Mouse (Mus musculus) midbrain, embryonic 12.5 days (tissue): ENCODE data around the gene Hist1h2bf. TPM values are rescaled to one million over a fixed set of nuclear protein-coding genes. Genes with fewer than 3 reads are reported as not detected.
A peak's percentile ranks its signal among the peaks of the same experiment; 100 is the strongest.
"Not testable (repeated sequence)": the region's sequence is repeated elsewhere in the genome, so short reads cannot be mapped to it uniquely, and the experiment has no call there.

Experiments used
- ATAC-seq: fragments of 200-750 bp; cut with Nextera tagmentation; 2 replicates; pipeline ENCODE4 v1.8.0; 2017; ENCODE audit warnings: low read depth, moderate TSS enrichment, moderate library complexity; ENCODE audit not compliant: low FRiP score
- H3K27ac ChIP-seq: fragments of 300-500 bp; sonication (generic); replicated peaks from 2 replicates; pipeline ENCODE4 v1.5.1; 2016; ENCODE audit warnings: mild to moderate bottlenecking
- H3K27me3 ChIP-seq: fragments of 300-500 bp; sonication (generic); 2 replicates; pipeline ENCODE4 v1.6.1; 2016; ENCODE audit warnings: mild to moderate bottlenecking
- H3K36me3 ChIP-seq: fragments of 300-500 bp; sonication (generic); 2 replicates; pipeline ENCODE4 v1.6.1; 2016
- H3K4me1 ChIP-seq: fragments of 300-500 bp; sonication (generic); 2 replicates; pipeline ENCODE4 v1.6.1; 2016
- H3K4me2 ChIP-seq: fragments of 300-500 bp; sonication (generic); replicated peaks from 2 replicates; pipeline ENCODE4 v1.6.1; 2016; ENCODE audit warnings: mild to moderate bottlenecking, moderate library complexity
- H3K4me3 ChIP-seq: fragments of 300-500 bp; sonication (generic); 2 replicates; pipeline ENCODE4 v1.5.1; 2016; ENCODE audit warnings: mild to moderate bottlenecking
- H3K9ac ChIP-seq: fragments of 300-500 bp; sonication (generic); replicated peaks from 2 replicates; pipeline ENCODE4 v1.6.1; 2016; ENCODE audit warnings: mild to moderate bottlenecking, moderate library complexity
- H3K9me3 ChIP-seq: fragments of 300-500 bp; sonication (generic); 2 replicates; pipeline ENCODE4 v1.6.1; 2016; ENCODE audit warnings: mild to moderate bottlenecking
- WGBS: fragments of 180-500 bp; shearing (Covaris S2); methylation state at CpG from one replicate; pipeline ENCODE4 v1.1.7; 2016; 5-methylcytosine and 5-hydroxymethylcytosine counted together
- polyA plus RNA-seq: library from polyadenylated mRNA; unstranded; fragments of >200 nt; fragmentation: Nextera tagmentation; extraction: Ambion mirVana; gene quantifications from 2 replicates; pipeline ENCODE4 v1.2.1, GENCODE M21; 2016

Hist1h2bf gene
- polyA plus RNA-seq, 1 experiment from 2014 or later = 4.5 TPM

- Histone ChIP-seq H3K4me3 (no peak overlapping the region), H3K27ac (no peak overlapping the region), H3K9ac (no peak overlapping the region), H3K4me1 (no peaks in the 10 kb centered on the region), H3K9me3 (no peaks in the 10 kb centered on the region), H3K36me3 (no peaks in the 10 kb centered on the region), H3K4me2 (no peak overlapping the region), H3K27me3 (no peaks in the 10 kb centered on the region)
- WGBS = 98% methylated on average over 3 of the region's 3 CpGs
- ATAC-seq = no peak
Measured at GRCm38 (mm10) chr13:23604452-23604851, 30.5 kb upstream of the Hist1h2bf start.

GRCm38 (mm10) chr13:23603182-23603699 lies 29.2 kb upstream of the Hist1h2bf start:
- Histone ChIP-seq H3K9ac (no peak overlapping the region), H3K4me3 (no peak overlapping the region), H3K4me2 (no peak overlapping the region), H3K9me3 (no peaks in the 10 kb centered on the region), H3K4me1 (no peaks in the 10 kb centered on the region), H3K36me3 (no peaks in the 10 kb centered on the region), H3K27me3 (no peaks in the 10 kb centered on the region), H3K27ac (no peak overlapping the region)
- no peak for ATAC-seq
- 83% methylated on average over 7 of the region's 7 CpGs for WGBS

GRCm38 (mm10) chr13:23597957-23598356 lies 24.0 kb upstream of the Hist1h2bf start:
- WGBS = 8% methylated on average over 9 of the region's 9 CpGs
- no peak overlapping the region; the same call in 1 of the 2 replicates for H3K9ac ChIP-seq
- H3K36me3 ChIP-seq = no peaks in the 10 kb centered on the region
- no peak for ATAC-seq
- no peaks in the 10 kb centered on the region for H3K27me3 ChIP-seq
- H3K4me3 ChIP-seq = no peak overlapping the region
- H3K4me2 ChIP-seq = no peak overlapping the region
- no peaks in the 10 kb centered on the region for H3K9me3 ChIP-seq
- H3K4me1 ChIP-seq = no peaks in the 10 kb centered on the region
- H3K27ac ChIP-seq = no peak overlapping the region

GRCm38 (mm10) chr13:23595622-23596372 lies 21.8 kb upstream of the Hist1h2bf start:
- no peak overlapping the region for H3K4me2 ChIP-seq
- WGBS = 87% methylated on average over 7 of the region's 7 CpGs
- no peak for ATAC-seq

GRCm38 (mm10) chr13:23595185-23595584 lies 21.2 kb upstream of the Hist1h2bf start:
- no peaks in the 10 kb centered on the region for H3K9me3 ChIP-seq
- H3K36me3 ChIP-seq = no peaks in the 10 kb centered on the region
- no peaks in the 10 kb centered on the region for H3K4me1 ChIP-seq
- H3K27ac ChIP-seq = no peak overlapping the region
- H3K9ac ChIP-seq = no peak overlapping the region
- 79% methylated on average over 2 of the region's 2 CpGs for WGBS
- ATAC-seq = no peak
- no peaks in the 10 kb centered on the region for H3K27me3 ChIP-seq
- no peak overlapping the region for H3K4me3 ChIP-seq
- no peak overlapping the region for H3K4me2 ChIP-seq

More at GRCm38 (mm10) chr13:23595622-23596372, 21.8 kb upstream of the Hist1h2bf start:
- H3K27me3 ChIP-seq = no peaks in the 10 kb centered on the region
- H3K4me1 ChIP-seq = no peaks in the 10 kb centered on the region
- no peaks in the 10 kb centered on the region for H3K36me3 ChIP-seq
- H3K27ac ChIP-seq = no peak overlapping the region
- H3K9me3 ChIP-seq = no peaks in the 10 kb centered on the region
- H3K9ac ChIP-seq = no peak overlapping the region
- no peak overlapping the region for H3K4me3 ChIP-seq

- Histone ChIP-seq H3K4me1 (no peaks in the 10 kb centered on the region), H3K9ac (no peak overlapping the region), H3K4me2 (no peak overlapping the region), H3K9me3 (no peaks in the 10 kb centered on the region), H3K27me3 (no peaks in the 10 kb centered on the region), H3K27ac (no peak overlapping the region), H3K4me3 (no peak overlapping the region), H3K36me3 (no peaks in the 10 kb centered on the region)
- no peak for ATAC-seq
- WGBS = 87% methylated on average over 5 of the region's 5 CpGs
Measured at GRCm38 (mm10) chr13:23593051-23593770, 19.2 kb upstream of the Hist1h2bf start.

- Histone ChIP-seq H3K9me3 (no peaks in the 10 kb centered on the region), H3K4me2 (no peak overlapping the region), H3K9ac (no peak overlapping the region), H3K27ac (no peak overlapping the region), H3K36me3 (no peaks in the 10 kb centered on the region), H3K4me3 (no peak overlapping the region), H3K27me3 (no peaks in the 10 kb centered on the region), H3K4me1 (no peaks in the 10 kb centered on the region)
- no peak for ATAC-seq
- 86% methylated on average over 7 of the region's 7 CpGs for WGBS
Measured at GRCm38 (mm10) chr13:23592614-23593013, 18.6 kb upstream of the Hist1h2bf start.

- H3K9me3 ChIP-seq, H3K27ac ChIP-seq, H3K4me2 ChIP-seq, H3K27me3 ChIP-seq, ATAC-seq, H3K36me3 ChIP-seq, H3K4me3 ChIP-seq, H3K4me1 ChIP-seq, H3K9ac ChIP-seq: not testable (repeated sequence)
- 88% methylated on average over 7 of the region's 7 CpGs for WGBS
Measured at GRCm38 (mm10) chr13:23591886-23592285, 17.9 kb upstream of the Hist1h2bf start.

- H3K9ac ChIP-seq = no peak overlapping the region
- 94% methylated on average over 7 of the region's 7 CpGs for WGBS
- no peak for ATAC-seq
- H3K27ac ChIP-seq = no peak overlapping the region
- H3K9me3 ChIP-seq = no peaks in the 10 kb centered on the region
- no peaks in the 10 kb centered on the region for H3K27me3 ChIP-seq
- H3K4me3 ChIP-seq = no peak overlapping the region
- H3K4me2 ChIP-seq = no peak overlapping the region
- H3K36me3 ChIP-seq = no peaks in the 10 kb centered on the region
- H3K4me1 ChIP-seq = peaks cover 7% of the 10 kb centered on the region; the same call in 1 of the 2 replicates
Measured at GRCm38 (mm10) chr13:23591206-23591605, 17.2 kb upstream of the Hist1h2bf start.

GRCm38 (mm10) chr13:23586940-23587225 lies 12.9 kb upstream of the Hist1h2bf start:
- peaks cover 32% of the 10 kb centered on the region for H3K4me1 ChIP-seq
- peak overlapping the region; percentile 44 for H3K9ac ChIP-seq
- 9% methylated on average over 1 of the region's 1 CpGs for WGBS
- ATAC-seq = no peak
- H3K4me3 ChIP-seq = peak overlapping the region; percentile 48
- no peaks in the 10 kb centered on the region for H3K36me3 ChIP-seq
- H3K27ac ChIP-seq = peak overlapping the region; percentile 93
- no peaks in the 10 kb centered on the region for H3K27me3 ChIP-seq
- peak overlapping the region; percentile 60 for H3K4me2 ChIP-seq
- no peaks in the 10 kb centered on the region for H3K9me3 ChIP-seq

GRCm38 (mm10) chr13:23586099-23586939 lies 12.3 kb upstream of the Hist1h2bf start:
- ATAC-seq = no peak; the same call in 1 of the 2 replicates
- Histone ChIP-seq H3K4me3 (peak overlapping the region; percentile 48), H3K27ac (peak overlapping the region; percentile 95), H3K9ac (peak overlapping the region; percentile 44), H3K4me1 (peaks cover 34% of the 10 kb centered on the region), H3K4me2 (peak overlapping the region; percentile 60), H3K36me3 (no peaks in the 10 kb centered on the region), H3K27me3 (no peaks in the 10 kb centered on the region), H3K9me3 (no peaks in the 10 kb centered on the region)
- WGBS = 2% methylated on average over 22 of the region's 22 CpGs
